Mouse (Mus musculus) E14TG2a.4 (cell line): Measurements from ENCODE around the gene Alg12.

ENCODE experiments used
- H3K27me3 ChIP-seq: 2 replicates; pipeline ENCODE4 v1.6.1; 2014; ENCODE audit warnings: low read length, control low read depth; ENCODE audit not compliant: insufficient read depth
- H3K36me3 ChIP-seq: 2 replicates; pipeline ENCODE4 v1.6.1; 2014; ENCODE audit warnings: low read length, control low read depth; ENCODE audit not compliant: insufficient read depth
- H3K4me1 ChIP-seq: replicated peaks from 2 replicates; pipeline ENCODE4 v1.6.1; 2014; ENCODE audit warnings: low read depth, low read length, control low read depth
- H3K4me3 ChIP-seq: replicated peaks from 2 replicates; pipeline ENCODE4 v1.5.1; 2014; ENCODE audit warnings: mild to moderate bottlenecking, low read length
- H3K9me3 ChIP-seq: 2 replicates; pipeline ENCODE4 v1.6.1; 2014; ENCODE audit warnings: low read length, control low read depth
- CTCF ChIP-seq: conservative IDR thresholded peaks from 2 replicates; pipeline ENCODE4 v1.5.1; 2014; ENCODE audit warnings: low read length
- NANOG ChIP-seq: IDR thresholded peaks from 2 replicates; pipeline ENCODE4 v1.6.1; 2014; ENCODE audit warnings: borderline replicate concordance, low read length, mixed read lengths
- POU5F1 ChIP-seq: IDR thresholded peaks from 2 replicates; pipeline ENCODE4 v1.6.1; 2014; ENCODE audit warnings: low read length, borderline replicate concordance

The Alg12 gene

GRCm38 (mm10) chr15:88828800-88829705 is 9.9 kb upstream of the Alg12 start:
- Histone ChIP-seq H3K27me3 (no peaks in the 10 kb centered on the region), H3K4me1 (peaks cover 65% of the 10 kb centered on the region), H3K36me3 (peaks cover 63% of the 10 kb centered on the region), H3K4me3 (no peak overlapping the region), H3K9me3 (no peaks in the 10 kb centered on the region)
- TF ChIP-seq NANOG (no peak), CTCF (peak; percentile 36)

GRCm38 (mm10) chr15:88827991-88828799 is 9.1 kb upstream of the Alg12 start:
- peaks cover 64% of the 10 kb centered on the region for H3K36me3 ChIP-seq
- H3K4me3 ChIP-seq = no peak overlapping the region
- TF ChIP-seq POU5F1 (no peak), CTCF (peak; percentile 49), NANOG (no peak)
- no peaks in the 10 kb centered on the region for H3K27me3 ChIP-seq
- H3K9me3 ChIP-seq = no peaks in the 10 kb centered on the region
- peaks cover 57% of the 10 kb centered on the region for H3K4me1 ChIP-seq

- Histone ChIP-seq H3K4me3 (no peak overlapping the region), H3K36me3 (peaks cover 67% of the 10 kb centered on the region), H3K9me3 (no peaks in the 10 kb centered on the region), H3K27me3 (no peaks in the 10 kb centered on the region), H3K4me1 (peaks cover 51% of the 10 kb centered on the region)
- no peak for TF ChIP-seq CTCF
- no peak for TF ChIP-seq POU5F1
- no peak for TF ChIP-seq NANOG
Measured at GRCm38 (mm10) chr15:88827466-88827865, 8.3 kb upstream of the Alg12 start.

- Histone ChIP-seq H3K4me3 (no peak overlapping the region), H3K9me3 (no peaks in the 10 kb centered on the region)
- TF ChIP-seq NANOG (no peak), CTCF (no peak)
Measured at GRCm38 (mm10) chr15:88823376-88823775, 4.3 kb upstream of the Alg12 start.

GRCm38 (mm10) chr15:88822513-88822912 is 3.4 kb upstream of the Alg12 start:
- TF ChIP-seq CTCF (no peak), NANOG (no peak), POU5F1 (no peak)
- H3K27me3 ChIP-seq = no peaks in the 10 kb centered on the region
- H3K9me3 ChIP-seq = no peaks in the 10 kb centered on the region
- H3K4me3 ChIP-seq = no peak overlapping the region
- H3K36me3 ChIP-seq = peaks cover 69% of the 10 kb centered on the region
- peaks cover 41% of the 10 kb centered on the region for H3K4me1 ChIP-seq

More at GRCm38 (mm10) chr15:88823376-88823775, 4.3 kb upstream of the Alg12 start:
- peaks cover 41% of the 10 kb centered on the region for H3K4me1 ChIP-seq
- no peaks in the 10 kb centered on the region for H3K27me3 ChIP-seq
- H3K36me3 ChIP-seq = peaks cover 68% of the 10 kb centered on the region

GRCm38 (mm10) chr15:88821403-88821802 is 2.3 kb upstream of the Alg12 start:
- Histone ChIP-seq H3K27me3 (no peaks in the 10 kb centered on the region), H3K9me3 (no peaks in the 10 kb centered on the region), H3K4me1 (peaks cover 40% of the 10 kb centered on the region), H3K36me3 (peaks cover 69% of the 10 kb centered on the region), H3K4me3 (no peak overlapping the region)
- no peak for TF ChIP-seq POU5F1
- TF ChIP-seq CTCF = no peak
- TF ChIP-seq NANOG = no peak

GRCm38 (mm10) chr15:88819906-88820303 is 787 bp upstream of the Alg12 start:
- Histone ChIP-seq H3K36me3 (peaks cover 69% of the 10 kb centered on the region), H3K4me1 (peaks cover 40% of the 10 kb centered on the region), H3K9me3 (no peaks in the 10 kb centered on the region), H3K27me3 (no peaks in the 10 kb centered on the region), H3K4me3 (peak overlapping the region; percentile 97)
- TF ChIP-seq NANOG (no peak), POU5F1 (no peak), CTCF (no peak)

- H3K9me3 ChIP-seq = no peaks in the 10 kb centered on the region
- H3K4me3 ChIP-seq = no peak overlapping the region
- no peaks in the 10 kb centered on the region for H3K27me3 ChIP-seq
- peaks cover 17% of the 10 kb centered on the region for H3K4me1 ChIP-seq
- TF ChIP-seq POU5F1 (no peak), NANOG (no peak), CTCF (no peak)
- H3K36me3 ChIP-seq = peaks cover 69% of the 10 kb centered on the region
Measured at GRCm38 (mm10) chr15:88815196-88815700, 3.9 kb downstream of the Alg12 start.
